Mouse (Mus musculus) bone marrow, adult 2 months (tissue): ENCODE data around the gene Lingo2. TPM values are rescaled to one million over a fixed set of nuclear protein-coding genes. Genes with fewer than 3 reads are reported as not detected.

Experiments used
- H3K27ac ChIP-seq: fragments of 200-500 bp; 2 replicates; pipeline ENCODE4 v1.5.1; 2012; ENCODE audit warnings: low read depth, mild to moderate bottlenecking, control low read depth, inconsistent platforms, low read length; ENCODE audit not compliant: control insufficient read depth, poor library complexity, insufficient read depth
- H3K4me1 ChIP-seq: fragments of 200-500 bp; 2 replicates; pipeline ENCODE4 v1.6.1; 2011; ENCODE audit warnings: low read length; ENCODE audit not compliant: control insufficient read depth, insufficient read depth
- H3K4me3 ChIP-seq: fragments of 200-500 bp; replicated peaks from 2 replicates; pipeline ENCODE3; 2011; ENCODE audit warnings: mild to moderate bottlenecking, low read depth, low read length, control low read depth; ENCODE audit not compliant: control insufficient read depth
- CTCF ChIP-seq: fragments of 200-500 bp; IDR thresholded peaks from 2 replicates; pipeline ENCODE4 v1.5.1; 2011; ENCODE audit warnings: low read length, control low read depth; ENCODE audit not compliant: control insufficient read depth, insufficient read depth
- POLR2A ChIP-seq: fragments of 200-500 bp; IDR thresholded peaks from 2 replicates; pipeline ENCODE4 v1.6.1; 2011; ENCODE audit warnings: low read depth, mild to moderate bottlenecking, control low read depth, low read length, borderline replicate concordance; ENCODE audit not compliant: control insufficient read depth
- WGBS: fragments of 180-500 bp; shearing (Covaris S2); methylation state at CpG from one replicate; pipeline ENCODE4 v1.1.7; 2018; 5-methylcytosine and 5-hydroxymethylcytosine counted together
- polyA plus RNA-seq: library from polyadenylated mRNA; stranded (reverse); fragments of >200 nt; gene quantifications from 2 replicates; pipeline ENCODE4 v1.2.4, GENCODE M21; 2011; ENCODE audit warnings: low replicate concordance; ENCODE audit not compliant: missing spikeins, insufficient read depth, insufficient read length

Gene Lingo2
- polyA plus RNA-seq = not detected in 2 replicates

- TF ChIP-seq POLR2A (no peak), CTCF (no peak)
Measured at GRCm38 (mm10) chr4:36951150-36951954, at the start of gene Lingo2. Gene Lingo2, minus strand, starts transcription at chr4:36951747.

GRCm38 (mm10) chr4:36973358-36973757, 21.8 kb upstream of the Lingo2 start:
- H3K4me3 ChIP-seq = no peak overlapping the region
- 81% methylated on average over 4 of the region's 4 CpGs for WGBS
- no peak overlapping the region for H3K27ac ChIP-seq
- no peak for TF ChIP-seq POLR2A
- no peak for TF ChIP-seq CTCF
- no peaks in the 10 kb centered on the region for H3K4me1 ChIP-seq

More at GRCm38 (mm10) chr4:36951150-36951954, at the start of gene Lingo2:
- Histone ChIP-seq H3K27ac (no peak within 1 kb of the TSS), H3K4me1 (no peaks in the 10 kb centered on the region), H3K4me3 (no peak within 1 kb of the TSS)
- 2% methylated on average over 61 of the region's 61 CpGs for WGBS

GRCm38 (mm10) chr4:36952431-36953429, 1.2 kb upstream of the Lingo2 start:
- WGBS = 6% methylated on average over 20 of the region's 20 CpGs
- H3K4me1 ChIP-seq = no peaks in the 10 kb centered on the region
- TF ChIP-seq CTCF = no peak
- TF ChIP-seq POLR2A = no peak
- no peak overlapping the region for H3K27ac ChIP-seq
- H3K4me3 ChIP-seq = no peak overlapping the region

- H3K27ac ChIP-seq = no peak overlapping the region
- 3% methylated on average over 7 of the region's 7 CpGs for WGBS
- H3K4me3 ChIP-seq = no peak overlapping the region
- no peaks in the 10 kb centered on the region for H3K4me1 ChIP-seq
- TF ChIP-seq POLR2A = no peak
- no peak for TF ChIP-seq CTCF
Measured at GRCm38 (mm10) chr4:36951955-36952215, 338 bp upstream of the Lingo2 start.

GRCm38 (mm10) chr4:36950790-36951149, 777 bp downstream of the Lingo2 start:
- no peak overlapping the region for H3K4me3 ChIP-seq
- WGBS = 2% methylated on average over 11 of the region's 11 CpGs

GRCm38 (mm10) chr4:36950021-36950751, 1.4 kb downstream of the Lingo2 start:
- Histone ChIP-seq H3K4me3 (no peak overlapping the region), H3K4me1 (no peaks in the 10 kb centered on the region), H3K27ac (no peak overlapping the region)
- 3% methylated on average over 43 of the region's 43 CpGs for WGBS
- TF ChIP-seq POLR2A (no peak), CTCF (no peak)

More at GRCm38 (mm10) chr4:36950790-36951149, 777 bp downstream of the Lingo2 start:
- H3K27ac ChIP-seq = no peak overlapping the region
- no peak for TF ChIP-seq CTCF
- H3K4me1 ChIP-seq = no peaks in the 10 kb centered on the region

GRCm38 (mm10) chr4:36890810-36891209, 60.7 kb downstream of the Lingo2 start:
- Histone ChIP-seq H3K4me3 (no peak overlapping the region), H3K27ac (no peak overlapping the region), H3K4me1 (no peaks in the 10 kb centered on the region)
- WGBS = 67% methylated on average over 1 of the region's 1 CpGs
- TF ChIP-seq CTCF (no peak), POLR2A (no peak)
